Mouse (Mus musculus) hindbrain, embryonic 12.5 days (tissue): ENCODE results near the gene Chfr. TPM values are rescaled to one million over a fixed set of nuclear protein-coding genes. Genes with fewer than 3 reads are reported as not detected.
A peak's percentile ranks its signal among the peaks of the same experiment; 100 is the strongest.

Experiments
- ATAC-seq: fragments of 200-750 bp; cut with Nextera tagmentation; 2 replicates; pipeline ENCODE4 v1.8.0; 2017; ENCODE audit warnings: moderate TSS enrichment; ENCODE audit not compliant: low FRiP score
- H3K27ac ChIP-seq: fragments of 300-500 bp; sonication (generic); 2 replicates; pipeline ENCODE4 v1.5.1; 2016; ENCODE audit warnings: mild to moderate bottlenecking
- H3K27me3 ChIP-seq: fragments of 300-500 bp; sonication (generic); 2 replicates; pipeline ENCODE4 v1.6.1; 2016; ENCODE audit warnings: mild to moderate bottlenecking
- H3K36me3 ChIP-seq: fragments of 300-500 bp; sonication (generic); 2 replicates; pipeline ENCODE4 v1.6.1; 2016; ENCODE audit warnings: mild to moderate bottlenecking
- H3K4me1 ChIP-seq: fragments of 300-500 bp; sonication (generic); 2 replicates; pipeline ENCODE4 v1.6.1; 2016
- H3K4me2 ChIP-seq: fragments of 300-500 bp; sonication (generic); replicated peaks from 2 replicates; pipeline ENCODE4 v1.6.1; 2016; ENCODE audit warnings: mild to moderate bottlenecking
- H3K4me3 ChIP-seq: fragments of 300-500 bp; sonication (generic); 2 replicates; pipeline ENCODE4 v1.5.1; 2016; ENCODE audit warnings: mild to moderate bottlenecking
- H3K9ac ChIP-seq: fragments of 300-500 bp; sonication (generic); 2 replicates; pipeline ENCODE4 v1.6.1; 2016; ENCODE audit warnings: mild to moderate bottlenecking, moderate library complexity
- H3K9me3 ChIP-seq: fragments of 300-500 bp; sonication (generic); replicated peaks from 2 replicates; pipeline ENCODE4 v1.6.1; 2016; ENCODE audit warnings: mild to moderate bottlenecking
- WGBS: fragments of 180-500 bp; shearing (Covaris S2); methylation state at CpG from one replicate; pipeline ENCODE4 v1.1.7; 2016; 5-methylcytosine and 5-hydroxymethylcytosine counted together
- polyA plus RNA-seq: library from polyadenylated mRNA; unstranded; fragments of >200 nt; fragmentation: Nextera tagmentation; extraction: Ambion mirVana; gene quantifications from 2 replicates; pipeline ENCODE4 v1.2.1, GENCODE M21; 2016

The Chfr gene
- polyA plus RNA-seq, 1 experiment from 2014 or later = 93.5 TPM

DNA sequence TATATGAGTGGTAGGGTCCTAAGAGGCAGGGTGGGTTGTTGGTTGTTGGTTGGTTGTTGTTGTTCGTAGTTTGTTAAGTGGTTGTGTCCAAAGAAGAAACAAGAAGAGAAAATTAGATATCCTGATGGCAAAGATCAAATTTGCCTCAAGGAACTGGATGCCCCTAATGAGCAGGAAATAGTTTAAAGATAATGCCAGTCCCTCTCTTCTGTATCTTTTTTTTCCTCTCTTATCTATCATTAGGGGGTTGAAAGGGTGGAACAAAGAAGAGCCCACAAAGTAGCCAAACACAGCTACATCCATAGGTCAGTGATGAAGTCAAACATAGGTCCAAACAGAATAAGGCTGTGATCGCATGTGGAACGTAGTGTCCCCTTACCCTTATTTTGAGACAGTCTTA lies 3.7 kb downstream of the Chfr start:
- 94% methylated on average over 3 of the region's 3 CpGs for WGBS
- Histone ChIP-seq H3K9ac (no peak overlapping the region), H3K4me2 (no peak overlapping the region), H3K9me3 (no peaks in the 10 kb centered on the region), H3K36me3 (peaks cover 27% of the 10 kb centered on the region), H3K4me1 (peaks cover 8% of the 10 kb centered on the region), H3K27ac (no peak overlapping the region), H3K4me3 (no peak overlapping the region), H3K27me3 (no peaks in the 10 kb centered on the region)
- ATAC-seq = no peak

DNA sequence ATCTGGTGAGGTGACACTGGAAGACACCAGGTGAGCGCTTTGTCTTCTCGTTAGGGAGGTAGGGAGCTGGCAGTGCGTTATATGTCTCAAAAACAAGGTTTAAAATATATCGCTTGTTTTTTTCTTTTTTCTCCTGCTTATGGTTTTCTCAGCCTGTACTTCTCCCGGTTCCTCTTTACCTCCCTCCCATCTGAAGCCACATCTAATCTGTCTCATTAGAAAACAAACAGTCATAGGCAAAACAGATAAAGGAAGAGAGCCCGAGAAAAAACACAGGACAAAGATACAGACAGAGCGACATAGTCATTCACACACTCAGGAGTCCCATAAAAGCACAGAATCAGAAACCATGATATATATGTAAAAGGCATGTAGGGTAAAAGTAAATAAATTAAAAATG lies 4.8 kb downstream of the Chfr start:
- Histone ChIP-seq H3K27me3 (no peaks in the 10 kb centered on the region), H3K9me3 (no peaks in the 10 kb centered on the region), H3K9ac (no peak overlapping the region), H3K4me3 (no peak overlapping the region), H3K27ac (no peak overlapping the region), H3K4me1 (peaks cover 8% of the 10 kb centered on the region), H3K4me2 (no peak overlapping the region), H3K36me3 (peaks cover 37% of the 10 kb centered on the region)
- ATAC-seq = no peak
- WGBS = 94% methylated on average over 7 of the region's 7 CpGs

DNA sequence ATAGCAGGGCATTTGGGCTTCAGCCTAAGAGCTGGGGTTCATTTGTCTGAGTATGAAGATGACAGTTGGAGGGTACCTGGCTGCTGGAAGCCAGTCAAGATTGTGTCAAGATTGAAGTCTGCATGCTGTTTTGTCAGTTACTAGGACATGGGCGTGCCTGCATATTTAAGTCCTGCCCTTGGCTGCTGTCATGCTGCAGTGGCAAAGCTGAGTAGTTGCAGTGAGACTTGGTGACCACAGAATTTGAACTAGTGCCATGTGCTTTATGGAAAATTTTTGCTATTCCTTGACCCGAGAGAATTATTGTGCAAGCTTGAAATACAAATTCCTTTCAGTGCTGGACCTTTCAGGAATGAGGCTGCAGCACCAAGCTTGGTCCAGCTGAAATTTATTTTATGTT lies 6.7 kb downstream of the Chfr start:
- Histone ChIP-seq H3K27me3 (no peaks in the 10 kb centered on the region), H3K9ac (no peak overlapping the region; the same call in 1 of the 2 replicates), H3K9me3 (no peaks in the 10 kb centered on the region), H3K4me1 (0 out of 2 replicates have a peak, but pooled peaks cover under 1% of the 10 kb centered on the region), H3K4me3 (no peak overlapping the region), H3K36me3 (peaks cover 53% of the 10 kb centered on the region), H3K27ac (no peak overlapping the region), H3K4me2 (no peak overlapping the region)
- no peak for ATAC-seq
- 92% methylated on average over 2 of the region's 2 CpGs for WGBS

DNA sequence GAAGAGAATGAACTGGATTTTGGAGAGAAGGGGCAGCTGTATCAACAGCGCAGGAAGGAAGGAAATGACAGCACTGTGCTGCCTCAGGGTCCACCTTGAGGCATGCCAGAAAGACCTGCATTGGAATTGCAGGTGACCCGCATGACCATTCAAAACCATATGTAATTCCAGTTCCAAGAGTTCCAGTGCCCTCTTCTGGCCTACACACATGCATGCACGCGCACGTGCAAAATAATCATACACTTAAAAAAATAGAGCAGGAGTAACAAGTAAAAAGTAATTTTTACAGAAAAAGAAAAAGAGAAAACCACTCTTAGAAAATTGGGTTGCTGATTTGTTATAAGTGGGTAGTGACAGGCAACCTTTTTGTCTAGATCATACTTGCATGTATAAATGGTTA lies 7.4 kb downstream of the Chfr start:
- H3K27ac ChIP-seq = no peak overlapping the region
- no peaks in the 10 kb centered on the region for H3K27me3 ChIP-seq
- H3K4me3 ChIP-seq = no peak overlapping the region
- peaks cover 60% of the 10 kb centered on the region for H3K36me3 ChIP-seq
- ATAC-seq = no peak
- H3K4me1 ChIP-seq = no peaks in the 10 kb centered on the region
- no peak overlapping the region for H3K9ac ChIP-seq
- H3K9me3 ChIP-seq = no peaks in the 10 kb centered on the region
- no peak overlapping the region for H3K4me2 ChIP-seq
- WGBS = 93% methylated on average over 5 of the region's 5 CpGs

DNA sequence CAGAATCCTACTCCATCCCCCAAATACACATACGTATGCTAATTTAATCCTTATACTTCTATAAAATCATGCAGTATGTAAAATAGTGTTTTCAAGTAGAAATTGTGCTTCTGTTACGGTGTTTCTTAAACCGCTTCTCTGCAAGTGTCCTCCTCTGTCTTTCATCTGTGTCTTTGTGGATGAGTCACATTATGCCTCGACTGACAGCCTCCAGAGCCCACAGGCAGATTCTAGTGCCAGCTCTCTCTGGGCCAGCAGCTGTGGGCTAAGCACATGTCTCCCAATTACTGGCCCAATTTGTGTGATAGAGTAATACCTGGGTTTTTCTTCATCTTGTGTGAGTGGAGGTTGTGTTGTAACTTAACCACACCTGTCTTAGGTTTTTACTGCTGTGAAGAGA lies 33.7 kb downstream of the Chfr start:
- ATAC-seq = no peak
- Histone ChIP-seq H3K4me1 (no peaks in the 10 kb centered on the region), H3K9ac (no peak overlapping the region), H3K4me3 (no peak overlapping the region), H3K36me3 (peaks cover 66% of the 10 kb centered on the region), H3K9me3 (no peaks in the 10 kb centered on the region), H3K4me2 (no peak overlapping the region), H3K27me3 (no peaks in the 10 kb centered on the region), H3K27ac (no peak overlapping the region)
- 95% methylated on average over 4 of the region's 4 CpGs for WGBS

DNA sequence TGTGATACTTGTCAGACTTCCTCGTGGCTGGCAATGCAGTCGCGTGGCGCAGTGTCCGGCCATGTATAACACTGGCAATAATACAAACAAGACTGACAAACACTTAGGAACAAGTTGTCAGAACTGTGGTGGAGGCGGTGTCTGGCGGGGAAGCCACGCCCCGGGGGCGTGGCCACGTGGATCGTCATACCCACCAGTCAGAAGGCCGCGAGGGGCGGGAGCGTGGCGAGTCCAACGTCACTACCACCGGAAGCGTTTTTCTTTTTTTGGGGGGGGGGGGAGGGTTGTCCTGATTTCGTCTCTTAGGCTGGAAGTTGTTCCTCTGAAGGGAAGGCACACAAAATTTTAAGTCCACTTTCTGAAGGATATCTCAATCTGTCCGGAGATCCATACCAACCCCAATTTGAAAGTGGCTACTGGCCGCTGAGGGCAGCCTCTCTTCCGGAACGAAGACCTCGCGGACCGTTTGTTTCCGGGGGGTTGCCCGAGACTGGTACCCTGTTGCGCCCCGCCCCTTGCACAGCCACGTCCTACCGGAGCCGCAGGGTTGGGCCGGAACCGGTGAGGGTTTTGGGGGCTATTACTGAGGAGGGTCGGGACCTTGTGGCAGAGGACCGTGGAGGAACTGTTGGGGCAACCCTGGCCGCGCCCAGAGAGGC lies 40.8 kb downstream of the Chfr start, which contains the start of gene Golga3:
Gene Golga3 (plus strand): TSS at position 340 of the 659 bp plus-strand sequence.
- Histone ChIP-seq H3K27me3 (no peaks in the 10 kb centered on the region), H3K27ac (peak within 1 kb of the TSS; percentile 64), H3K4me2 (peak within 1 kb of the TSS; percentile 67), H3K9me3 (no peaks in the 10 kb centered on the region), H3K36me3 (peaks cover 7% of the 10 kb centered on the region), H3K4me3 (peak within 1 kb of the TSS; percentile 92), H3K9ac (peak within 1 kb of the TSS; percentile 89), H3K4me1 (peaks cover 9% of the 10 kb centered on the region)
- WGBS = under 1% methylated on average over 41 of the region's 41 CpGs
- ATAC-seq = peak; percentile 98

DNA sequence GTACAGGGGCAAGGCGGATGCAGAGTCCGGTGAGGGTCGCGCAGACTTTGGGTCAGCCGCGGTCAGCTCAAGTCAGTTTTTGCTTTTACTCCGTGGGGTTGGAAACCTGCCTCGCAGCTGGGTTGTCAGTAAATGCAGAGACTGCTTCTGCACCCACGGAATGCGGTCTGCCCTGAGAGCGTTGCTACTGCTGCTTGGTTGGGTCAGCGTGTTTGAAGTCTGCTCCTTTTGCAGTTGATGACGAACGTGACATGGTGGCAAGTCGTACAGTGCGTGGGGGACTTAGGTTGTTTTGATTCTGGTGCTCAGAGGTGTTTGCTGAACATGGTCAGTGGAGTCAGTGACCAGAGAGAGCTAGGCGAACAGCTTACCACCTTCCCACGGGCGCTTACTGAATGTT lies 41.4 kb downstream of the Chfr start:
- no peaks in the 10 kb centered on the region for H3K9me3 ChIP-seq
- H3K27me3 ChIP-seq = no peaks in the 10 kb centered on the region
- peak overlapping the region; percentile 64 for H3K27ac ChIP-seq
- peak overlapping the region; percentile 92 for H3K4me3 ChIP-seq
- H3K9ac ChIP-seq = peak overlapping the region; percentile 89
- WGBS = 4% methylated on average over 19 of the region's 19 CpGs
- peaks cover 9% of the 10 kb centered on the region for H3K4me1 ChIP-seq
- H3K4me2 ChIP-seq = peak overlapping the region; percentile 67
- peaks cover 7% of the 10 kb centered on the region for H3K36me3 ChIP-seq
- peak; percentile 14; the same call in 1 of the 2 replicates for ATAC-seq

DNA sequence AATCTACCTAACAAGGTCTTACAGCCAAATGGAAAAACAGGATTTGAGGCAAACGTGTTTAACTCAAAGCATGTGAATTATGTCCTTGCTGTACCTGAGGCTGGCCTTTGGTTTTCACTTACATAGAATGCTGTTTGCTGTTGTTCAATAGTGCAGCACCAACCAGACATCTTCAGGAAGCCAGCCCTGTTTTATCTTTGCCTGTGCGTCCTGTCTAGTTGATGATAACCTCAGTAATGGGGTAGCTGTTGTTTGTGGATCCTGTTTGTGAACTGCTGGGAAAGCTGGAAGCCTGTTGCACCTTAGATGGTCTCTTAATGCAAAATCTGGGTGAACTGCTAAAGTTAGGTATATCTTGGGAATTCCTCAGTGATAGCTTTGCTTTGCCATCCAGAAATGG lies 43.0 kb downstream of the Chfr start:
- no peak for ATAC-seq
- Histone ChIP-seq H3K4me2 (no peak overlapping the region), H3K27ac (no peak overlapping the region), H3K4me3 (no peak overlapping the region), H3K9me3 (no peaks in the 10 kb centered on the region), H3K27me3 (no peaks in the 10 kb centered on the region), H3K4me1 (peaks cover 9% of the 10 kb centered on the region), H3K9ac (no peak overlapping the region), H3K36me3 (peaks cover 10% of the 10 kb centered on the region; the same call in 1 of the 2 replicates)
- WGBS = 94% methylated on average over 2 of the region's 2 CpGs

DNA sequence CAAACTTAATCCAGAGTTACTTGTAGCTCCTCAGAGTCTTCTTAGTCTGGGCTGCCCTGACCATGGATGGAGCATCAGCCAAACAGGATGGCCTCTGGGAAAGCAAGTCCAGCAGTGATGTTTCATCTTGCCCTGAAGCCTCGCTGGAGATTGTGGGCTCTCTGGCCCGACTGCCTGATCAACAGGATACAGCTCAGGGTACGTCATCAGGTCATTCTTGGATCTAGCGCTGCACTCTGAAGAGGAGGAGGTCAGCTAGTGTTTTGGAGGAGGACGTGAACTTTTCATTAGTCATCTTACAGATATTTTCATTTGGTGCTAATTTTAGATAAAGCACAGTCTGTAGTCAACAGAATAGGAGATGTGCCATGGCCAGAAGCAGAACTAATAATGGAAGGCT lies 46.1 kb downstream of the Chfr start:
- H3K36me3 ChIP-seq = peaks cover 32% of the 10 kb centered on the region
- no peak overlapping the region for H3K4me3 ChIP-seq
- no peak overlapping the region for H3K4me2 ChIP-seq
- ATAC-seq = no peak
- 95% methylated on average over 5 of the region's 5 CpGs for WGBS
- no peaks in the 10 kb centered on the region for H3K9me3 ChIP-seq
- H3K4me1 ChIP-seq = peaks cover 9% of the 10 kb centered on the region
- no peak overlapping the region for H3K27ac ChIP-seq
- H3K27me3 ChIP-seq = no peaks in the 10 kb centered on the region
- H3K9ac ChIP-seq = no peak overlapping the region

DNA sequence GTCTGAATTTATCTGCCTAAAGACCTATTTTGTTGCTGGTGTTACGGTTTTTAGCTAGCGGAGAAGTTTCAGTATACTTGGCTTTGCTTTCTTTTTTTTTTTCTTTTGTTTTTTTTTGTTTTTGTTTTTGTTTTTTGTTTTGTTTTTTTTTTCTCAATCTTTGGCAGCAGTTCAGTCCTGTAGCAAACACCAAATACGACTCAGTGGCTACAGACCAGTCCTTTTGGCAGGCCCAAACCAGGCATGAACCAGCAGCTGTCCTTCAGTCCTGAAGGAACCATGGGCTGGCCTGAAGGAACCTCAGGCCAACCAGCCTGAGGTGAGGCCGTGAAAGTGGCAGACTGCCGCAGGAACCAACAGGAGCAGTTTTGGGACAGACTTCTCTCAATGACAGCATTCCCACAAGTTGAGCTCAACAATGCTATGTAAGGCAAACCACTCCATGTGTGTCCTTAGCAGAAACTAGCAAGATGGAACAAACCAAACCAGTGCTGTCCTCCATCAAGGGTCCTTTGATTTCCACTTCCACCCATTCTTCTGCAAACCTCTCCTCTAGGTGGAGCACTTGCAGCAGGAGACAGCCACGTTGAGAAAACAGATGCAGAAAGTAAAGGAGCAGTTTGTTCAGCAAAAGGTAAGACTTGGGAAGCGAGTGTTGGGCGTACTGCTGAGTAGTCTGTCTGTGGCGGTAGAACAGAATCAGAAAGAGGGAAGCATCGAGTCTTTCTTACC lies 67.7 kb downstream of the Chfr start:
- Histone ChIP-seq H3K4me2 (no peak overlapping the region), H3K4me3 (no peak overlapping the region), H3K27me3 (no peaks in the 10 kb centered on the region), H3K27ac (no peak overlapping the region), H3K4me1 (no peaks in the 10 kb centered on the region), H3K9ac (no peak overlapping the region), H3K36me3 (peaks cover 77% of the 10 kb centered on the region), H3K9me3 (no peaks in the 10 kb centered on the region)
- no peak for ATAC-seq
- WGBS = 89% methylated on average over 10 of the region's 10 CpGs

DNA sequence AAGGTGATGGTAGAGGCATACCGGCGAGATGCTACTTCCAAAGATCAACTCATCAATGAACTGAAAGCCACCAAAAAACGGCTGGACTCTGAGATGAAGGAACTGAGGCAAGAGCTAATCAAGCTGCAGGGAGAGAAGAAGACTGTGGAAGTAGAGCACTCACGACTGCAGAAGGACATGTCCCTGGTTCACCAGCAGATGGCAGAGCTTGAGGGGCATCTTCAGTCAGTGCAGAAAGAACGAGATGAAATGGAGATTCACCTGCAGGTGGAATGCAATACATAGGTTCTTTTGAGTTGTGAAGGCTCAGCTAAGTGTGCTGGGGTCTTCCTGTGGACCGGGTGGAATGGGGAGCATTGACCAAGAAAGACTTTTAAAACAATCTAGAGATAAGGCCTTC lies 69.1 kb downstream of the Chfr start:
- 83% methylated on average over 6 of the region's 6 CpGs for whole genome bisulfite sequencing
- Histone ChIP-seq H3K27me3 (no peaks in the 10 kb centered on the region), H3K4me1 (no peaks in the 10 kb centered on the region), H3K9me3 (no peaks in the 10 kb centered on the region), H3K36me3 (peaks cover 88% of the 10 kb centered on the region), H3K9ac (no peak overlapping the region), H3K4me3 (no peak overlapping the region), H3K27ac (no peak overlapping the region), H3K4me2 (no peak overlapping the region)
- no peak for ATAC-seq

DNA sequence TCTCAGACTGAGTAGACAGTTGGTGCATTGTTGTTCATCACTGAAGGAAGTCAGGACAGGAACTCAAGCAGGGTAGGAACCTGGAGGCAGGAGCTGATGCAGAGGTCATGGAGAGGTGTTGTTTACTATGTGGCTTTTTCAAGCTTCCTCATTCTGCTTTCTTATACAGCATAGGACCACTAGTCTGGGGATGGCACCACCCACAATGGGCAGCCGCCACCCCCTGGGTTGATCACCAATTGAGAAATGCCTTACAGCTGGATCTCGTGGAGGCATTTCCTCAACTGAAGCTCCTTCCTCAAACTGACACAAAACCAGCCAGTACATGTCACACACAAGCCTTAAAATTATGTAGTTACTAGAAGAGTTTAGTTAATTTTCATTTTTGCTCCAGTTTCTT lies 75.7 kb downstream of the Chfr start:
- no peak overlapping the region for H3K4me3 ChIP-seq
- peaks cover 92% of the 10 kb centered on the region for H3K36me3 ChIP-seq
- H3K4me1 ChIP-seq = no peaks in the 10 kb centered on the region

DNA sequence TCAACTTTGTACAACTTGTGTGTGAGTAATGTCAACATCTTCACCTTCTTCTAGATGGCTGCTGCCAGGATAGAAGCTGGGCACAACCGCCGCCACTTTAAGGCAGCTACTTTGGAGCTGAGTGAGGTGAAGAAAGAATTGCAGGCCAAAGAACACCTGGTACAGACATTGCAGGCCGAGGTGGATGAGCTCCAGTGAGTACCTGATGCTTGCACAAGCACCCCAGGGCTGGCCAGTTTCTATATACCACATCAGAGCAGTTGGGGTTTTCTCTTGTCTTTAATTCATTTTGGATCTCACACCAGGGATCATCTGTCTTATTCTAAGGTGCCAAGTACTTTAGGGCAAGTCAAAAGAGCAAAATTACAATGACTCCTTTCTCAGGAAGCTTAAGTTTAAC lies 81.1 kb downstream of the Chfr start:
- WGBS = 93% methylated on average over 3 of the region's 3 CpGs
- Histone ChIP-seq H3K27ac (no peak overlapping the region), H3K27me3 (no peaks in the 10 kb centered on the region), H3K4me3 (no peak overlapping the region), H3K4me1 (no peaks in the 10 kb centered on the region), H3K9ac (no peak overlapping the region), H3K36me3 (peaks cover 94% of the 10 kb centered on the region), H3K4me2 (no peak overlapping the region), H3K9me3 (no peaks in the 10 kb centered on the region)
- ATAC-seq = no peak

More for the DNA sequence above, 75.7 kb downstream of the Chfr start:
- Histone ChIP-seq H3K4me2 (no peak overlapping the region), H3K9ac (no peak overlapping the region), H3K27me3 (no peaks in the 10 kb centered on the region), H3K27ac (no peak overlapping the region), H3K9me3 (no peaks in the 10 kb centered on the region)
- ATAC-seq = no peak
- WGBS = 93% methylated on average over 2 of the region's 2 CpGs
